ENCODE assay signal across 31 mouse cellular contexts in genomic region chr6:86940966-86941365, GRCm38 (mm10).
"Had no signal": no experiment of that assay in that cellular context is flagged by ENCODE, and none has a peak within 500 bp of the region (broad histone marks: within the 10 kb centered on the region; RNA-seq: fewer than 3 reads in every experiment).

No protein-coding gene starts in this region.

- H3K27ac ChIP-seq: limb, embryonic 10.5 days; limb, embryonic 12.5 days; limb, embryonic 13.5 days; limb, embryonic 15.5 days; liver, embryonic 12.5 days; liver, embryonic 13.5 days; liver, embryonic 14.5 days; liver, embryonic 15.5 days; lung, embryonic 15.5 days; macrophage; midbrain, embryonic 10.5 days; midbrain, embryonic 12.5 days; midbrain, embryonic 13.5 days; midbrain, embryonic 15.5 days; neural tube, embryonic 12.5 days had no signal

- H3K4me3 ChIP-seq: limb, embryonic 10.5 days; limb, embryonic 12.5 days; limb, embryonic 13.5 days; limb, embryonic 15.5 days; liver, embryonic 12.5 days; liver, embryonic 13.5 days; liver, embryonic 15.5 days; lung, embryonic 15.5 days; megakaryocyte, embryonic 14.5 days; midbrain, embryonic 10.5 days; midbrain, embryonic 12.5 days; midbrain, embryonic 13.5 days; midbrain, embryonic 15.5 days; myocyte; neural tube, embryonic 12.5 days had no signal

- H3K9me3 ChIP-seq: limb, embryonic 15.5 days; liver, embryonic 12.5 days; liver, embryonic 13.5 days; liver, embryonic 15.5 days; lung, embryonic 15.5 days; megakaryocyte, embryonic 14.5 days; midbrain, embryonic 15.5 days had no signal

- H3K4me2 ChIP-seq: limb, embryonic 12.5 days; limb, embryonic 13.5 days; limb, embryonic 15.5 days; liver, embryonic 11.5 days; liver, embryonic 12.5 days; liver, embryonic 13.5 days; liver, embryonic 15.5 days; lung, embryonic 14.5 days; lung, embryonic 15.5 days; midbrain, embryonic 11.5 days; midbrain, embryonic 12.5 days; midbrain, embryonic 13.5 days; midbrain, embryonic 15.5 days; neural tube, embryonic 12.5 days had no signal

- ATAC-seq: liver, embryonic 12.5 days; liver, postnatal 0 days; midbrain, embryonic 13.5 days; midbrain, embryonic 15.5 days; midbrain, embryonic 16.5 days had no signal

- H3K4me1 ChIP-seq: limb, embryonic 10.5 days; limb, embryonic 12.5 days; limb, embryonic 13.5 days; limb, embryonic 15.5 days; lung, embryonic 15.5 days; midbrain, embryonic 10.5 days; midbrain, embryonic 12.5 days; midbrain, embryonic 13.5 days; midbrain, embryonic 15.5 days; neural tube, embryonic 12.5 days had no signal

- H3K27me3 ChIP-seq: limb, embryonic 12.5 days; limb, embryonic 13.5 days; limb, embryonic 15.5 days; liver, embryonic 12.5 days; liver, embryonic 13.5 days; liver, embryonic 15.5 days; lung, embryonic 15.5 days; megakaryocyte, embryonic 14.5 days; midbrain, embryonic 12.5 days; midbrain, embryonic 13.5 days; midbrain, embryonic 15.5 days; neural tube, embryonic 12.5 days had no signal

- H3K9ac ChIP-seq: limb, embryonic 12.5 days; limb, embryonic 13.5 days; limb, embryonic 15.5 days; liver, embryonic 12.5 days; liver, embryonic 13.5 days; liver, embryonic 14.5 days; liver, embryonic 15.5 days; liver, postnatal 0 days; lung, embryonic 14.5 days; lung, embryonic 15.5 days; midbrain, embryonic 12.5 days; midbrain, embryonic 13.5 days; midbrain, embryonic 15.5 days; neural tube, embryonic 12.5 days had no signal

- DNase-seq: left cerebral cortex, postnatal 4 days; liver; liver, embryonic 13.5 days; liver, postnatal 0 days; lung, adult 18-20 months; lung, adult 2 months; lung, embryonic 14.5 days; lung, postnatal 10 days; lung, postnatal 14 days; lung, postnatal 36 days; lung, postnatal 4 days; midbrain, embryonic 14.5 days had no signal
